Mouse (Mus musculus): ENCODE measurements around the gene Ccdc86.

Ccdc86 gene

DNA sequence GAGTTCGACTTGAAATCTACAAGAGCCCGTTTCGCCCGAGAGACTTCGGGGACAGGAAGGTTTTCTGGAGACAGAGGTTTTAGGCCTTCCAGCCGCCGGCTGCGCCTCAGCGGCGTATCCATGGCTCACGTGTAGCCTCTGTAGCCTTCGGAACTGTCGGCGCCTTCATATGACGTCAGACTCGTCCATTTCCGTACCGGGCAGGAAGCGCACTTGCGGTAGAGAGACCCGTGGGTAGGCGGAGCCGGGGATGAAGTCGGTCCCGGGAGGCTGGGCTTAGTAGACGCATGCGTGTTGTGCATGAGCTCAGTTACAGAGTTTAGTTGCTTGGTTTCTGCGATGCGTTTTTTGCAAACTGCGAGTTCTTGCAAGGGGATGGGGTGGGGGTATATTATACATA, at the start of gene Ccdc86:
Ccdc86 (minus strand) TSS at position 155 of the 400 bp plus-strand sequence.
- DNase-seq (ENCODE audit: low spot score): peak; percentile 90

DNA sequence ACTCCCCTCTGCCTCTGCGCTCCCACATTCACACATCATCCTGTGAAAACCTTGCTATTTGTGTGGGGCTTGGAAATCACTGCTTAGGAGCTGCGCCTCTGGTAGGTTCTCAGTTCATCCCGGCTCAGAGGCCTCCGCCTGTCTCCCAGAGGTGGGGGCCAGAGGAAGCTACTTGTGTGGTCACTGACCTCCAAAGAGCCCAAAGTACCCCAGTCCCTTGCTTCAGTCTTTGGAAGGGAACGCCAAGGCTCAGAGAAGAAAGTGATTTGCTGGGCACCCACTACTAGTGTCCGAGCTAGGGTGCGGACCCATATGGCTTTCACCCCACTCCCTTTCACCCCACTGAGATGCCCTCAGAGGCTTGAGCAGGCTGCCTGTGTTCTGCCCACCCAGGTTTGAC, 44.1 kb upstream of the Ccdc86 start, which contains the start of gene Ms4a15:
Ms4a15 (minus strand) TSS at position 101 of the 400 bp plus-strand sequence.
- no peak for DNase-seq (ENCODE audit: low spot score)

DNA sequence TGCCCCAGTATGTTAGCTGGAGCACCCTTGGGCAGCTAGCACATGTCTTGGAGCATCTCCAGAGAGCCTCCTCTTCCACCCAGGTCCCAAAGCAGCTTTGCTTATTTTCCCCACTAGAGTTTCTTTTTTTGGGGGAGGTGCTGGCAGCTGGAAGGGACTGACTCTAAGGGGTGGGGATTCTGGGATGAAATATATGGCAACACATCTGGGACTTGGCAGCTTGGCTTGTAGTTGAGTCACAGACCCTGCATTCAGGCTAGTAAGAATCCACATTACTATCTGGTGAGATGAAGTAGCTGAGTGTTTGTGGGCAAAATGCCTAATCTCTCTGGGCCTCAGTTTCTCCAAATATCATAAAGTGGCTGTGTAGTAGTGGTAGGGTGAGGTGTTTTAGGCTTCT, 42.8 kb upstream of the Ccdc86 start:
- DNase-seq (ENCODE audit: low spot score): no peak

DNA sequence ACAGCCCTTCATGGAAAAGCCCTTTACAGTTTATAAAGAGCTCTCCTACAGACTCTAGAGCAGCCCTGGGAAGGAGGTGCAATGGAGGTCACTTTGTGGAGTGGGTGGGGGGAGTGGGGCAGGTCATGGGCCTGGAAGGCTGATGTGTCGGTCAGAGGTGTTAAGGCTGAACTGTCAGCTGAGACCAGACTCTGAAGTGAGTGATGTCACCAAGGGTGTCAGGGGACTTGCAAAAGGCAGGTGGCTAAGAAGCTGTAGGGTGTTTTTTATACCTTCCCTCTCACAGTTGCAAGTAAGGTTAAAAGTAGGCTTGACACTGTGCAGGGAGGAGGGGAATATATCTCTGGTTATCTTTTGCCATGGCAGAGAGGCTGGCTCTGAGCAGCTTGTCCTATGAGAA, 41.7 kb upstream of the Ccdc86 start:
- DNase-seq (ENCODE audit: low spot score): no peak

DNA sequence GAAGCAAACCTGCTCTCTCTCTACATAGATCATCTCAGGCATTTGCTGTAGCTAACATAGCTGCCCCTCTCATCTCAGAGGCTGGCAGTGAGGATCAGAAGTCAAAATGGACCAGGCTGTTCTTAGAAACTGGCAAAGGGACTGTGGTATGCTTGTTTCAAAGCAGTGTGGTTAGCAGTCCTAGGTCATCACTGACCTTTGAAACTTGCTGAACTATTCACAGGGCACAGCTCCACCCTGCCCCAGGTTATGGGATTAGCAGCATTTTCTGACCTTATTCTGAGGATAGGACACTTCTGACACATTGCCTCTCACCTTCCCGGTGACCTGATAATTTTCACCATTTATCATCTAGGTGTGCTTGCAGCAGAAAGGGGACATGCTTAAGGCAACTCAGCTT, 39.5 kb upstream of the Ccdc86 start:
- no peak for DNase-seq (ENCODE audit: low spot score)

DNA sequence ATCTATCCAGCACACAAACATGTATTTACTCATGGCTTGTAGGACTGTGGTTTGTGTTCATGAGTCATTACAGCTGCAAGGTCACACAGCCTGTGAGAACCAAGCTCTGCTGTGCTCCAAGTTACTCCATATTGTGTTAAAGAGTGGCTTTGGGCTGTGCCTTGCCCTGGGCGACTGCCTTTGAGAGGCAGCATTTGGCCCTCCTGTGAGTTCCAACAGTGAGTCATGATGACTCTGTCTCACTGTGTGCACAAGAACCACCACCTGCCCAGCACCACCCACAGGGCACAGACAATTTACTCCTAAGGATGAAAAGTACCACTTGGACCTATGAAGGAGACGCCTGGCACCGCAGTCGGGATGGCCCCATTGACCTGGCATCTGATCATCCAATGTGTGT, 36.8 kb upstream of the Ccdc86 start:
- DNase-seq (ENCODE audit: low spot score): no peak

DNA sequence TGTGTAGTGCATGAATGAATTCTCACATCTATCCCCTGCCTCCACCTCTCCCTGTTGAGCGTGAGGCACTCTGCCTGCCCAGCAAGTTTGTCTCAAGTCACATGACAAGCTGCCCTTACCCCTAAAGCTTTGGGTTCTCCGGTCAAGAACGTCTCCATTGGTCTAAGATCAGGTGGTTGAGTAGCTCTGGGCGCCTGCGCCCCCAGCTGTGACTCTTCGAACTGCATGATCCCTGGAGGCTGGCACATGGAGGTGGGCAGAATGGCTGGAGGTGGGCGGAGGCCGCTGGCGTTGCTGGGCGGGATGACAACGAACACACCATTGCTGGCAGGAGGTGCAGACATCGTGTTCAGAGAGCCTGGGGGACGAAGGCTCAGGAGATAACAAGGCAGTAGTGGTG, 35.5 kb upstream of the Ccdc86 start:
- DNase-seq (ENCODE audit: low spot score): no peak

DNA sequence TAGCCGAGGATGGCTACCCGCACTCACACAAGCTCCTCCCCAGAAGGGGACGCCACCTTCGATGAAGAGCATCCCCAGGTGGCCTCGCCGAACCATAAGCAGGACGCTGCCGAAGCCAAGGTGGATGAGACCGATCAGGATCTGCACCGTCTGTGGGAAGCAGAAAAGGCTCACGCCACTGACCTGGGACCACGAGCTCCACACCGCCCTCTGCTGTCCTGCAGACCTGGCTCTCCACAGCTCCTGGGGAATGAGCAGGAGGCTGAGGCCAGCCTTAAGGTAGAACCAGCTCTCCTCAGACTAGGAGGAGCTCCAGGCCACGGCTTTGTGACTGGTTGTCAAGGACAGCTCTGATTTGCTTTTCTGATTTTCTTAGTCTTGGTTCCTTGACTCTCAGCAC, 34.1 kb upstream of the Ccdc86 start:
- DNase-seq (ENCODE audit: low spot score): no peak

DNA sequence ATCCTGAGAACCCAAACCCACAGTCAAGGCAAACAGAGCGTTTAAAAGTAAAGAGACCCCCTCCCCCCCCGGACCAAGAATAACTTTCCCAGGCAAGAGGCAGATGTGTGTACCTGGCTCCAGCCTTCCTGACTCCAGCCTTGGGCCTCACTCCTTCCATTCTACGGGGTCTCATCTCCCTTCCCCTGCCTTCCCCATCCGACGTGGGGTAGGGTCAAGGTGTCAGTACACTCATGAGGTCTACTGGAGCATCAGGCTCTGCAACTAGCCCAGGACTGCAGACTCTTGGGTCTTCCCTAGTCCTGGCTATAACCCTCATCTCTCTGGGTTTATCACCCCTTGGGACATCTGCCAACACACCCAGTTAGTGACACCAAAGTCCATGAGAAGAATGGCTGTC, 31.1 kb upstream of the Ccdc86 start:
- DNase-seq (ENCODE audit: low spot score): no peak

DNA sequence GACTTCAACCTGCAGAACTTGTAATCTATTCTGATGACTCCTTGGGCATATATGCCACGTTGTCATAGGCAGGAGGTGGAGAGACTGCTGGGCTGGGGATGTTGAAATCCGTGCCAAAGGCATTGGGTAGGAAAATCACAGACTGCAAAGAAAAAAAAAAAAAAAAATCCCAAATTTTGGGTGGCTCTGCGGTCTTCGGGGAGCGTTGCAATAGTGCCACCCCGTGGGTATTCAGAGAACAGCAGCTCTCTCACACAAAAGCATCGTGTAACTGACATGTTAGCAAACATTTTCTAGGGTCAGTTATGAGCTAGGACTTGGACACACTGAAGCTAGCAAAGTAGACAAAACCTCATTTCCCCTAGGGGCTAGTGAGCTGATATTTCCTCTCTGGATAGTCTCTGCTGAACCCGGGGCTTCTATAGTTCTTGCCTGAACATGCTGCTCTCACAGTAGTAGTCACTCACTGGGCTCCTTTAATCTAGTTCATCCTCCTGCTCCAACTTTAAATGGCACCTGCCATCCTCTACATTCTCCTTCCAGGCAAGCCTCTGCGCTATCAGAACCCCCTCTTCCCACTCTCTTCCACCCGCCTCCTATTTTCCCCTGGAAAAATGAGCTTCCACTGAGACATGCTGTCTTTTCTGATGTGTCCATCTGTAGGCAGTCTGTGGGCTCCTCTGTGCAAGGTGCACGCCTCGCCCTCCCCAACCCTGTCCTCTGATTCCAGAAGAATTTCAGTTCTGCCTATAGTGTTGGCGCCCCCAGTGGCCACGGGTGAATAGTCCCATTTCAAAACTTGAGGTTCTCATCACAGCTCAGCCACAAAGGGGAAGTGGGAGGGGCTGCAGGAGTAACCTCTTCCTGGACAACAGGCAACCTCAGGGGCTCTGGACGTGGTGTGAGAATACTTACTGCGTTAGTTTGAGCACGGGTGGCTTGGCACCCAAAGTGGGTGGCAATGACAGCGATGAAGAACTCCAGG, 30.4 kb upstream of the Ccdc86 start:
- DNase-seq (ENCODE audit: low spot score): peak; percentile 68

DNA sequence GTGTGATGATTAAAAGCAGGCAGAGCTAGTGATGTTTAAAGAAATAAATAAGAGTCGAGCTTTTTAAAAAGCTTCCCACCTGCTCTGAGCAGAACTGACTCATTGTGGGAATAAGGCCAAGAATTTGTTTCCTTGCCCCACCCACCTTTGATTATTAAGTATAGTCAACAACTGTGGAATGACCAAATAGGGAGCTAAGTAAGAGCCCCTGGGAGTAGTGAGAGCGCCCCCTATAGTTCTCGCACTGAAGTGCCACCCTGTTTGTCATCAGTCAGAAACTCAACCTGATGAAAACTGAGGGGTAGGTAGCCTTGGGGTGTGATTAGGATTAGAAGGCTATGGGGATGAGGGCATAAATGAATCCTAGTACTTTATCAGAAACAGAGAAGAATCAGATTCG, 27.3 kb upstream of the Ccdc86 start:
- no peak for DNase-seq (ENCODE audit: low spot score)

DNA sequence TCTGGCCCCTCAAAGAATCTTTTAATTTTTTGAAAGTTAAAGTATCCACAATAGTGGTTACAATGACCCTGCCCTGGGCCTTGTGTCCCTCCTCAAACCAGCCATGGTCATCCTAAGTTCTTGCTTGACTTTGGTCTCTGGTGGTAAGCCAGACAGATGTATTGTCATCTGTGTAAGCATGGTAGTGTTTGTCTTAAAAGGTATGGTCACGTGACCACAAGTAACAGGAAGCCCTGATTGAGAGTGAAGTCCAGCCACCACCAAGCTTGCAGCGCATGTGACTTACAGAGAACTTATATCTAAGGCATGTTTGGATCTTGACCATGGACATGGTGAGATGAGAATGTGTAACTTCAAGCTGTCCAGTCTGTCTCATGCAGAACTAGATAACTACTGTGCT, 26.1 kb upstream of the Ccdc86 start:
- no peak for DNase-seq (ENCODE audit: low spot score)

DNA sequence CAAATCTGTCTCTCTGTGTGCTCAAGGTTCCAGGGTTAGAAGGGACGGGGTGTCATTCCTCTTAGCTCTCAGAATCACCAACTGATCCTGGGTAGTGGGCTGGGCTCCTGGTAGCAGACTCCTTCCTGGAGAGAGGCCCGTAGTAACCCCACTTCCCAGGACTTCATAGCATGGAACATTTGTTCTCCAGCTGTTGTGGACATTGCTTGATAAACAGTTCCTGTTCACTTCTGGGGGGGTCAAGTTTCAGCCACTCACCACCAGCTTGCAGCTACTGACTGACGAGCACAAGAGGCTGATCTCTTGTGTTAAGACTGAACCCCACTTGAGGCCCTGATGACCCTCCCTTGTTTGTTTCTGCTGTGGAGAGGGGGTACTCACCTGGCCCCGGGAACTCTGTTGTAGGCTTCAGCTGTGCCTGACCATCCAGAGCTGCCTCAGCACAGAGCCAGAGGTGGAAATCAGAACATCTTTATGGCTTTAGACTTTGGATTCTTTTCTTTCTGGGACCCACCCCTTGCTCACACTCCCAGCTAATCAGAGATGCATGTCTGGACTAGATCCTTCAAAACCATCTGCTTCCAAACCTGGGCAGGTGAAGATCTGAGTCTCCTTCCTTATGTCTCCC, 25.3 kb upstream of the Ccdc86 start, which contains the start of gene Ms4a10:
Ms4a10 (minus strand) TSS at position 433 of the 628 bp plus-strand sequence.
- DNase-seq (ENCODE audit: low spot score): no peak

DNA sequence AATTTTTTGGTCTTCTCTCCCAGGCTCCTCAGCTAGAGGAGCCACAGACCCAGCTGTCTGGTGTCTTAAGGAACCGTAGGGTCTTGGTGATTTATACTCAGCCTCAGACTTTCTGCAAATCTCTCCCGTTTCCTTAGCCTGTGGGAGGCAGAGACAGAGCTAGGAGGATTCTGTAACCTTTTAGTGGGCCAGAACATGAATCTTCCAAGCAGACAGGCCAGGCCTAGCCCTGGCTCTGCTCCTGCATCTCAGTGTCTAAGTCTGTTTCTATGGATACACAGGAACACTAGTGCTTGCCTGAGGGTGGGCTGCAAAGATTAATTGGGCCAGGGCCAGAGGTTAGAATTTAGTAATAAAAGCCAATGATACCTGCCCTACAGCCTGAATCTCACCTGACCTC, 24.1 kb upstream of the Ccdc86 start:
- no peak for DNase-seq (ENCODE audit: low spot score)

DNA sequence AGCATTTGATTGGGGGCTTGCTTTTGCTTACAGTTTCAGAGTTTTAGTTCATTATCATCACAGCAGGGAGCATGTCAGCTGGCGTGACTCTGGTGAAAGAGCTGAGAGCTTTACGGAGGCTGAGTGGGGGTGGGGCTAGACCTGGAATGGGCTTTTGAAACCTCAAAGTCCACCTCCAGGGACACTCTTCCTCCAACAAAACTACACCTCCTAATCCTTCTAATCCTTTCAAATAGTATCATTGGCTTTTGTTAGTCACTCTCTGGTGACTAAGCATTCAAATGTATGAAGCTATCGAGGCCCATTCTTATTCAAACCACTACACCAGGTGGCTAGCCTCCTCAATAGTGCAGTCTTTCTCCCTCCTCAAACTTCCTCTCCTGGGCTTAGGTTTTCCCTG, 23.6 kb upstream of the Ccdc86 start:
- DNase-seq (ENCODE audit: low spot score): no peak

DNA sequence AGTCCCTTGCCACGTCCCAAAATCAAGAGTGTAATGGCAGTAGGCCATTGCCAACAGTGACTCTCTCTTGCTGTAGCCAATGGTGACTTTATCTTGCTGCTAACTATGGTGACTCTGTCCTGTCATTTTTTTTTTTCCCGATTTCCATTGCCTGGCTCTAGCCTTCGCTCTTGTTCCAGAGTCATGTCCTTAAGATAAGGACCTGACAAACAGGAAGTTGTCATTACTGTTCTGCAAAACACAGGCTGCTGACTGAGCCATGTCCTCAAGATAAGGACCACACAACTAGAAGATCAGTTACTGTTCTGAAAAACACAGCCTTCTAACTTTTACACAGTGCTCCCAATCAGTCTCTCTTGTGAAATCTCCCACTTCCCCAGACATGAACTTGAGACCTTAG, 21.4 kb upstream of the Ccdc86 start:
- DNase-seq (ENCODE audit: low spot score): no peak

DNA sequence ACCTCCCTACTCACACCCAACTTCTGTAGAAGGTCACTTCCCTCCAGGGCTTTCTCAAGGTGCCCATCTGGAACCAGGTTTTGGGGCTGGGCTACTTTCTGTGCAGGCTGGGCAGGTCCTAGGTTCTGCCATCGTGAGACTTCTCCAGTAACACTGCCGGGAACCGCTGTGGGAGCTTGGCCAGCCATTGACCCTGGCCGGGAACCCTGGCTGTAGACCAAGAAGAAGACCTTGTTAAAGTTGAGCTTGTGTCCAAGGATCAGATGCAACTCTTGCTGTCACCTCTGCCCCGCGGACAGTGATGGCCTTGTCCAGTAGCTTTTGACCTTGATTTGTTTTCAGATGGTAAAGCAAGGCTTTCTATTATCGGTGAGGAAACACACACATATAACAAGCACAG, 19.5 kb upstream of the Ccdc86 start:
- DNase-seq (ENCODE audit: low spot score): no peak

DNA sequence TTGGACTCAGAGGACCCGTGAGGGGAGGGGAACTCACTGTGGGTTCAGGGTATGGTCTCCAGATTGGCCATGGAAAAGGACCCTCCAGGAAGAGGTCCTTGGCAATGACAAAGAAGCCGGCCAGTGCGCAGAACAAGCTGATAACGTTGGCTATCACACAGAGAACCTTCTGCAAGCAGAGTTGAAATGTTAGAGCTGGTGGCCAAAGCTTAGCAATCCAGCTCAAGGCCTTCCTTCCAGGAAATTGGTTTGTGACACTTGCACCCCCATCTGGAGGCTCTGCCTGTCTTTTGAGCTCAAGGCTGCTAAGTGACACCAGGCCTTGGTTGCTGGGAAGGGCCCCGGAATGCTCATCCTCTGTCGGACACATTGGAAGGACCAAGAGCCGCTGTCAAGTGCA, 16.7 kb upstream of the Ccdc86 start:
- DNase-seq (ENCODE audit: low spot score): no peak

DNA sequence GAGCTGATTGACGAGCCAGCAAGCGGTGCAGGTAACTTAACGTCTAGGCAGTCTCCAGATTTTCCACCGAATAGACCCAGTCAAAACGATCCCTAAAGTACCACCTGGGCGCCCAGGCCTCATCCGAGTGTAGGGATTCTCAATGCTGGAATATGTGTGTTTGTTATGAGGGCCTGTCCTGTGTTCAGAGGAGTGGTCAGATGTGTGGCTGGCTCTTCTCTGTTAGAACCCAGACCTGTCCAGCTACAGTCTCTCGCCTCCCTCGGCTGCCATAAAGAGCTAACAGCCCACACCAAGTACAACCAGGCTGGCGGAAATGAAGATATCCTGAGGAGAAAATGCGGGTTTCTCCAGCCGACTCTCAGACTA, 10.9 kb upstream of the Ccdc86 start:
- no peak for DNase-seq (ENCODE audit: low spot score)

DNA sequence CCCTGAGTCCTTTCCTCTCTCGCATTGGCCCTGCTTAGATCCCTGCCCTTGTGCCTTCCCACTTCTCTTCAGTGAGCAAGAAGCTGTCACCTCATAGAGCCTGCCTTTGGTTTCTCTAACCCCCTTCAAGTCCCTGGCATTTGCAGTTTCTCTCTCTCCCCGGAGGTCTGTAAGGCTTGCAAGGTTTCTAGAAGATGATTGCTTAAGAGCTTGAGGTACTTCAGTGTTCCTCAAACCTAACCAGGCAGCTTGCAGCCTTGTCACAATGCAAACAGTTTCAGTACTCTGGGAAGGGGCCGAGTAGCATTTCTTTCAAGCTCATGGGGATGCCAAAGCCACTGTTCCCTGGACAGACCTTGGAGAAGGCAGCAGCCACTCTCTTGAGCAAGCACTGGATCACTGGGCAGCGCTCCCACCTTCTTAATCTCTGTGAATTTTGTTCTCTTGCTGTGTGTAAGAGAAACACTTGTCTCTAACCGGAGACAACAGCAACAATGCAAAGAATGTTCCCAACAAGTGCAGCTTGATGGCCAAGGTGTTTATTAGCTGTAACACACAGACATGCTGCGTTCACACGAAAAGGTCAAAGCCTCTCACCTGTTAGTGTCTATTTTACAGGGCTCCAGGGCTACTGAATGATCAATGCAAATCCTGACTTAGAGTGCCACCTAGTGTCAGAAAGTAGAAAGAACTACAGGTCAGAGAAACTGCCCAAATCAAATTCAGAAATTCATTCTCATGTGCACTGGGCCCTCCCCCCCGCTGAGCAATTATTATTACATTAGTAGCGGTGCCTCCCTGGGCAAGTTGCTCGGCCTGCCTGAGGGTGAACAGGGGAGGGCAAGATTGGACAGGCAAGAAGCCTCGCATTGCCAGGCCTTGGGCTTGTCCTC, 10.3 kb upstream of the Ccdc86 start:
- no peak for DNase-seq (ENCODE audit: low spot score)

DNA sequence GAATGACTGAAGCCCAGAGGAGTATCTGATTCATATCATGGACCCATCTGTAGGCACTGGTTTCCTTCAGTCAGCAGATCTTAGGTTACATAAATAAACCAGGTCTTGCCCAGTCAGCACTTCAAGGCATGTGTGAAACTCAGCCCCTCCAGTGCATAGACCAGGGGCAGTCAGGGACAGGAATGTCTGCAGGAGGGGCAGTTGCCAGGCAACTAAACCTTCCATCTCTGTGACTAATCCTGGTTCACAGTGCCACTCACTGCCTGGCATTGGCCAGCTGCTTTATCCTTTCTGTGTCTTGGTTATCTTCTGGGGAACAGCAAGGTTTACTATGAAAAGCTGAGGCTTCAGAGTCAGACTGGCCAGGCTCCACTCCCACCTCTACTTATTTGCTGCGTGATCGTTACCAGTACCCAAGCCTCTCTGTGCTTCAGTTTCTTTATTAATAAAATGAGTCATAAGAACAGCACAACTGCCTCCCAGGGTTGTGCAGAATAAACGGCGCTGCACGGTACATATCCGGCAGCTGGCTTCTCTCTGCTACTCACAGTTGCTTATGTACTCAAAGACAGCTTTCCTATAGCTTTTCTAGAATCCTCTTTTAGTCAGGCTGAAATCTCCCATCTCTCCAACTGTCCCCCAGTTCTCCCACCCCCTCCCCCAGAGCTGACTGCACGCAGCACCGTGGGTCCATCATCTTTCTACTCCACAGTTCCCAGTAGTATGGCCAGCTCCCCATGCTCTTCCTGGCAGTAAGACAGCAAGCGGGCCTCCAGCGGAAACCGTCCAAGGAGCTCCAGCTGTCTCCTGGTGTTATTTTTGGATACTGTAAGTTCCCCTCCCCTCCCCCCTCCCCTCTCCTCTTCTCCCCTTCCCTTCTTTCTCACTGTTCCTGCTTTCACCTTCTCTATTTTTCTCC, 3.2 kb upstream of the Ccdc86 start:
- no peak for DNase-seq (ENCODE audit: low spot score)
